Mouse (Mus musculus): ENCODE measurements around the gene Tdrd12.

GRCm38 (mm10) chr7:35554605-35555175 lies 17.1 kb upstream of the Tdrd12 start:
- no peak for TF ChIP-seq POLR2A (IDR thresholded peaks at IDR 0.05; ENCODE audit: borderline replicate concordance, low read depth, low read length)
- no peak for TF ChIP-seq CTCF (IDR thresholded peaks at IDR 0.05; ENCODE audit: low read depth, low read length)

Data from bone marrow macrophage, adult 2 months (primary cell).